Mouse (Mus musculus): ENCODE measurements around the gene Tmc2.

Gene Tmc2
- long read RNA-seq, experiment 1, result 0 reads
- long read RNA-seq, experiment 2, result 0 reads

DNA sequence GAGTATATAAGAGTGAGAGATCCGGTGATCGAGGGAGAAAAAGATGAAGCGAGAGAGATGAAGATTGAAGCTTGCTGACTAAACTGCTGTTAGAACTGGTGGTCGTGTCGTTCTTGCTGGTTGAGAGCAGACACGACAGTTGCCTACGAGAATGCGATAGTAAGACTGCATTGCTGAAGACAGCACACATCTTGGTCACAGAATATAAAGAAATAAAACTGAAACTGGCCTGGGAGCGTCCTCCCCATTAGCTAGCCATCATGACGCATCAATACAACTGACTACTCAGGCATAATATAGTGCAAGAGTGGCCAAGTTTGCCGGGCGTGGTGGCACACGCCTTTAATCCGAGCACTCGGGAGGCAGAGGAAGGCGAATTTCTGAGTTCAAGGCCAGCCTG, at the start of gene Tmc2:
Gene Tmc2, plus strand, starts transcription at position 301 of the 400 bp plus-strand sequence.
- intact Hi-C loops (cut with DNase I), result no loop called here

GRCm38 (mm10) chr2:130146089-130146668, 48.8 kb upstream of the Tmc2 start:
- intact Hi-C loops (cut with DNase I), result no loop called here

DNA sequence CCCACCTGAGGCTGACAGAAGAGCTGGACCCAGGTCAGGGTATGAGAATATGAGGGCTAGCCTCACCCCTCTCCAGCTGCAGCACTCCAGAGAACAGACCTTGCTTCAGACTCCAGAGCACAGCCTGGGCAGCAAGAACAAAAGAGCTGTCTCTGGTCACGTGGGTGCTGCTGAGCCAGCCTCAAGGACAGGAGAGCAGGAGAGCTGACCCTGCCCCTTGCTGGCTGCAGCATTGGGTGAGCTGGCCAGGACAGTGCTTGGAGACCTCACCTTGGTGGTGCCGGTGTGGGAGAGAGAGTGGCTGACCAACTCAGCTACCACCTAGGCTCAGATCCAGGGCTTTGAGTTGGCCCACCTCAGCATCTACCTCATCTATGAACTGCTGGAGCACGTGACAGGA, 39.8 kb upstream of the Tmc2 start:
- intact Hi-C loops (cut with DNase I), result no loop called here

DNA sequence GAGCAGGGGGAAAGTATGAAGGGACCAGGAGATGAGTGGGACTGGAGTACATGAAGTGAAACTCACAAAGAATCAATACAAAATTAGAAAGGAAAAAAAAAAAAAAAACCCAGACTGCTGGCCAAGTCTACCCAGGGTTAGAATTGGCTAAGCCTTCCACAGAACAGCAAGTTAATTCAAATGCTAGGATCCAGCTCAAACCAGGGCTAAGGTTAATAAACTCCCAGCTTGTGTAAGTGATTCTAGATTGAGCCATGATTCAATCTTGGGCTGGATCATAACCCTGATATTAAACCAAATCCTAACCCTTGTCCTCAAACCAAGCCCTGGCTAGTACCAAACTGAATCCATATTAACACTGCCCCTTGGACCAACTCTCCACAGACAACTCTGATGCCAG, 39.1 kb upstream of the Tmc2 start:
- intact Hi-C loops (cut with DNase I), result no loop called here

GRCm38 (mm10) chr2:130157231-130158087, 37.5 kb upstream of the Tmc2 start:
- intact Hi-C loops (cut with DNase I), result no loop called here

DNA sequence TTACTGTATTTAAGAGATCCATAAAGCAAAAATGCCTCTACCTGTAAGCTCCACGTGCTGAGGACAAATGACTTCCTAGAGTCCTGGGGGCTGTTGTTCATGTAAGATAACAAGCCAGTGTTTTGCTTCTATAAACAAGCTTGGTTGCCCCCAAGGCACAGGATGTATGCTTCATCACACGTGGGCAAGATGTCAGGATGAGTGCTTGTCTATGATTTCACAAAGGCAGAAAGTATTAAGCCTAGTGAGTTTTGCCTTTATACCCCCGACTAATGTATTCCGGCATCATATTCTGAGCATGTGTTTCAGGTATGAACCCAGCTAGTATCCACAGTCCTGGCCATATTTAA, 36.9 kb upstream of the Tmc2 start:
- intact Hi-C loops (cut with DNase I), result no loop called here

- intact Hi-C loops (cut with DNase I), result no loop called here
Observed at GRCm38 (mm10) chr2:130162701-130163100, 32.3 kb upstream of the Tmc2 start.

DNA sequence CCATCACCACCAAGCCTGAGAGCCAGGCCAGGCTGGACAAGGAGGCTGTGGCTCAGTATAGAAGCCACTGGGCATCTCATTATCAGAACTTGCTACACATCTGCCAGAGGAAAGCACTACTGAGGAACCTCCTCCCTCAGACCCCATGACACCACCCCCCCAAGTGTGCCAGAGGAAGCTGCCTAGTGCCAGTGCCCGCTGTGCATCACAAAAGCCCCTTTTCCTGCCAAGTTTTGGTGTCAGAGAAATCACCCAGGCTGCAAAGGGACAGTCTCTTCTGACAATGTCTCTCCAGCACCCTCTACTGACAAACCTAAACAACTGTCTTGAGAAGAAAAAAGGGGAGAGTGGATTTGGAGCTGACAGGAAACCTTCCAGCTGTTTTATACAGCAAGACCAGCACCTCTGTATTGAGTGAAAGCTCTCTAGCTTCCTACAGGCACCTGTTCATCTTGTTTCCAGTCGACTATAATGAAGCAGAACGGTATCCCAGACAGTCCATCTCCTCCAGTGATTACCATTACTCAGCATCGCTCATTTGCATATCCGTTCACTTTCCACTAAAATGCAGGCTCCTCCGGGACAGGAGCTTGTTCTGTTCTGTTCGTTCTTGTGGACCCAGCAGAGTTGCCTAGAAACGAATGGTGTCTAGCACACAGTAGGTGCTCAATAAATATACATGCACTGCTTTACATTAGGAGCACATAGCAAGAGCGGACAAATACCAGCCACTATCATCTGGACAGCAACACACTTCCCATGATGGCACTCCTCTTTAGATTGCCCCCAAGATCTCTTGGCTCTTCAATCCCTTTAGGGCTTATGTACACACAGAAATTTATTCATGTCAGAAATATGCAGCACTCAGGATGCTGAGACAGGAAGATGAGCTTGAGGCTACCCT, 28.4 kb upstream of the Tmc2 start:
- intact Hi-C loops (cut with DNase I), result loop anchor here (1.0 to 5.0 kb wide), 2 partner anchors 97 to 259 kb away; no protein-coding TSS in a partner anchor

GRCm38 (mm10) chr2:130167861-130168260, 27.1 kb upstream of the Tmc2 start:
- intact Hi-C loops (cut with DNase I), result loop anchor here (5.0 kb wide), 1 partner anchor 261 kb away; no protein-coding TSS in a partner anchor

- intact Hi-C loops (cut with DNase I), result no loop called here
Observed at GRCm38 (mm10) chr2:130171674-130172073, 23.3 kb upstream of the Tmc2 start.

DNA sequence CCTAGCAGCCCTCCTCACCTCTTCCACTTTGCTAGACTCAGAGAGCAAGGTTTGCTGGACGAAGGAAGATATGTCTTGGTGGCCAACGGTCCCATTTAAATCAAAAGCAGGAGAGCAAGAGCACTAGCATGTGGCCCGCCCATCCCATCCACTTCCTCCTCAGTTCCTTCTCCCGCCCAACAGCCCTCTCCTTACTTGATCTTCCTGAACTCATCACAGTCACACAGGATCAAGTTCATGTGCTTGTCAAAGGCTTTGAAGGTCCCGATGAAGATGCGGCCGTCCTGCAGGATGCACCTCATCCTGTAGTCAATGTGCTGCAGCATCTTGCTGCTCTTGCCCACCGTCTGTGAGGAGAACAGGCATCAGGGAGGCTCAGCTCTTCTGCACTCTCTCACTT, 18.2 kb upstream of the Tmc2 start:
- intact Hi-C loops (cut with DNase I), result no loop called here

DNA sequence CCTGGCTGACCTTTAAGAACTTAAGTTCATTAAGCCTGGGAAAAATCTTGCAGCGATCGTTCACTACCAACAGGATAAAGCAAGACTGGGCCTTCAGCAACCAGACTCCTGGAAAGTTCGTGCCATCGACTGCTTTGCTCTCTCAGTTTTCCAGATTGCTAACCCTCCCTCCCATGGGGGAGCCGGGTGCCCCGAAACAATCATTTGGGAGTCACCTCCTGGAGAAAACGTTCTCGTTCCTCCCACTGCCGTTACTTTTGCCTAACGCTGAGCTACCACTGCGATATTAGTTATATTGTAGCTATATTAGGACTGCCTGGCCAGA, 16.7 kb upstream of the Tmc2 start:
- intact Hi-C loops (cut with DNase I), result no loop called here

DNA sequence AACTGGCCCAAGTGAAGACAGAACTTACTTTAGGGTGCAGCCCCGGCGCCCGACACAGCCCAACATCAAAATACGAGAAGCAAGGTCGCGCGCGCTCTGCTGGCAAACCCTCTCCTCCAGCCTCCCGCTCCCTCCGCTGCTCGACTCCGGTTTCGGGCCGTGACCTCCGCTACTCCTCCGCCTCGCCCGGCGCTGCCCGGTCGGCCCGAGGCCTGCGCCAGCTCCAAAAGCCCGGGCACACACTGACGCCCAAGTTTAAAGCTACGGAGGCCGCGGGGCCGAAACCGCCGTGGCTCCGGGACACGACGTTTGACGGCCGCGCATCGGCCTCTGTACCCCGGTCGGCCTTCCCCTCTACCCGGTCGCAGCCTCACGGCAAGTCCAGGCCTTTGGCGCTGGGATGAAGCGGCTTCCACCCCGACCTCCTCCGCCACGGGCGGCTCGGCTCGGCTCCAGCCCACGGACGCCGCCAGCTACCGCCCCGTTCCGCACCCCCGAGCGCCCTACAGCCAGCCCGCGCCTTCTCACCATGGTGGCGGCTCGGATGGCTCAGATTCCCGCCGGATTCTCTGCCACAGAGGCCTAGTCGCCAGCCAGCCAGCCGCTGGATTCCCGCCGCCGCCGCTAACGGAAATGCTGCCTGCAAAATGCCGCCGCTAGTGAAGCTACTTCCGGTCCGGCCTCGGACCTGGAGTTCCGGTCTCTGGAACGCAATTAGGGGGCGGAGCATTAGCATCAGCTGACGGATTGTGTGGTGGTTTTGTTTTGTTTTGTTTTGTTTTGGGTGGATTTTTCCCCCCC, 16.1 kb upstream of the Tmc2 start, which contains the start of gene Snrpb:
Gene Snrpb, minus strand, starts transcription at position 698 of the 801 bp plus-strand sequence.
- intact Hi-C loops (cut with DNase I), result no loop called here

DNA sequence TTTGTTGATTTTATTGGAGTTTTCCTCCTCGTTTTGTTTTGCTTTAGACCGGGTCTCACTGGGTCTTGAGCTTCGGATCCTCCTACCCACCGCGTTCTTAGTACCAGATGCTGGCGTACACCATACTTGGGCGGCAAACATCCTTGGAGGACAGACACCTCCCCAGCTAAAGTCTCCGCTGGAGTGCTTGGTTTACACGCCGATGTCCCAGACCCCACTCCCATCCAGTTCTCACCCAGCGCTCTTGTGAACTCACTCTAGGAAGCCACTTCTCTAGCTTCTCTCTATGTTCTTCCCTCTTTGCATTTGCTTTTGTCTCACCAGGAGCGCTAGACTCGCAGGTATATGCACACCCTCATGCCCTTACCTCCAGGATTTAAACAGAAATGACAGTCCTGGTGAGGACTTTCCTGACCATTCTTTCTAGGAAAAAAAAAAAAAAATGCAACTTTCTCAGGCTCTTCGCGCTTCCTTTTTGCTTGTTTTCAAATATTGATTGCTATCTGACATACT, 15.4 kb upstream of the Tmc2 start:
- intact Hi-C loops (cut with DNase I), result no loop called here

DNA sequence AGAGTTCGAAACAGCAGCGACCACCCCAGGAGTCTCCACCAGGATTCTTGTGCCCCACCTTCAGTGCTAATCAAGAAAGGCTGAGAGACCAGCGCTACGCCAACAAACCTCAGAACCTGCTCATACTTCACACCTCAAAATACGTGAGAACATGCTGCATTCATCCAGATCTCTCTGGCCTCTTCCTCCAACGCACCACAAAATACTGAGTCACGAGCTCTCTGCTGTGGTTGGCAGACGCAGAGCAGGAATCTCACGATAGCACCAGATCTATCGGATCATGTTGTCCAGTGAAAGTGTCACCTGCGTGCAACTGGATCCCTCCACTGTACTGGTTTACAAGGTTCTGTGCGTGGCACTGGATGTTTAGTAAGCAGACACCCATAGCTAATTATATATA, 6.6 kb upstream of the Tmc2 start:
- intact Hi-C loops (cut with DNase I), result no loop called here

DNA sequence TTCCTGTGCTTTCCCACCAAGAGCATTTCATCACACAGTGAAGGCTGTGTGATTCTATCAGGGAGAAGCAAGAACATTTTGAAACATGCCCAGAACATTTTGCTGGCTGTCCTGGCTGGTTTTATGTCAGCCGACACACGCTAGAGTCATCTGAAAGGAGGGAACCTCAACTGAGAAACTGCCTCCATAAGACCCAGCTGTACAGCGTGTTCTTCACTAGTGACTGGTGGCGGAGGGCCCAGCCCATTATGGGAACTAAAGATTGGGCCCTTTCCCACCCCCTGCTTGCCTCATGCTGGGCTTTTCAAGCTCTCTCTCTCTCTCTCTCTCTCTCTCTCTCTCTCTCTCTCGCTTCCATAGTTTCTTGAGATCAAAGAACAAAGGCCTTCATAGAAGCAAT, 6.0 kb downstream of the Tmc2 start:
- intact Hi-C loops (cut with DNase I), result no loop called here

DNA sequence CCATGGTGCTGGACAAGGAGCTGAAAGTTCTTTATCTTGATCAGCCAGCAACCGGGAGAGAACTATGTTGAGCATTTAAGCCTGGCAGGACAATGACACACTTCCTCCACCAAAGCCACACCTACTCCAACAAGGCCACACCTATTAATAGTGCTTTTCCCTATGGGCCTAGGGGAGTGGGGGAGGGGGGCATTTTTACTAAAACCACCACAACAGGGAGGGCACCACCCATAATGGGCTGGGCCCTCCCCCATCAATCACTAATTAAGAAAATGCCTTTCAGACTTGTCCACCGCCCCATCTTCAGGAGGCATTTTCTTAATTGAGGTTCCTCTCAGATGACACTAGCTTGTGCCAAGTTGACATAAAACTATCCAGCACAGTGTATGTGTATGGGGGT, 12.4 kb downstream of the Tmc2 start:
- intact Hi-C loops (cut with DNase I), result no loop called here

DNA sequence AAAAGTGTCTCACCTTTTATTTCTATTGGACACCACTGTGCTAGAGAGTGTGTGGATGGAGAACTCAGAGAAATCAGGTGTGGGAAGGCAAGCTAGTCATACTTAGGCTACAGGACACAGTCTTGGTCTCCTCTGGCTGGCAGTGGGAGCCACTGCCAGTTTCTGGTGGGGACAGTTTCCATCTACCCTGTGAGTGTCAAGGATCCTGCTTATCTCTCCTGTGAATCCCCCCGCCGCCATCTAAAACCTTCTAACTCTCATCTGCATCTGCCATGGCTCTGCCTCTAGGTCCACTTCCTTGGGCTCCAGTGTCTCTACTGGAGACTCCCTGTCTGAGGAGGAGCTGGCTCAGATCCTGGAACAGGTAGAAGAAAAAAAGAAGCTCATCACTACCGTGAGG, 13.0 kb downstream of the Tmc2 start:
- intact Hi-C loops (cut with DNase I), result no loop called here

DNA sequence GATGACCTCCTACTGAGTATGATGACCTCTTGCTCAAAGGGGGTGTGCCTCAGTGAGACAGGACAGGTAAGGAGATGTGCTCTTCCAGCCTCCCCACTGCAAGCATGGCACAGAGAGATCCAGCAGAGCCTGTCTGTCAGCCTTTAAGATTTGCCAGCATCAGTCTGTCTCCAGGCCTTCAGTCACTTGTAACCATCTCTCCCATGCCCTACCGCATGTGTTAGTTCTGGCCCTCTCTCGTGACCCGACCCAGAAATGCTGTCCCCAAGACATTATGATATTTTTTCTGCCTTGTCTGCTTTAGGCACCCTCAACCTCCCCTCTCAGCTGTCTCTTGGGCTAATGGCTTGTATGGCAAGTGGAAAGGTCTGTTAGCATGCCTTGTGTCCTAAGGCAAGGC, 14.6 kb downstream of the Tmc2 start:
- intact Hi-C loops (cut with DNase I), result no loop called here

DNA sequence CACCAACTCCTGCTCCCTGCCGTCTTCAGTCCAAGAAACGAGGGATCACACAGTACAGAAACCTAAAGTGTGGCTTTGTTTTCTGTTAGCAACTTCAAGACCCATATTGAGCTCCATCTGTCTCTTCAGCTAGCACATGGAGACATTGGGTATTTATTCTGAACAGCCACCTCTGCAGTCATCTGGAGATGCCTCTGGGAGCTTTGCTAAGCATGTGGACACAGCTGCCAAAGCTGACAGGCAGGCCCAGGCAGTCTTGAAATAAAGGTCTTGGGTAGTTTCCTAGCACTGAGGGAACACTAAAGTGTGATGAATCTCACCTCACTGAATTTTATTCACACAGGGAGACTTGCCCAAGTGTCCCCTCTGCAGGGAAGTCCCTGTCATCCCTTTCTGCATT, 16.6 kb downstream of the Tmc2 start:
- intact Hi-C loops (cut with DNase I), result no loop called here

DNA sequence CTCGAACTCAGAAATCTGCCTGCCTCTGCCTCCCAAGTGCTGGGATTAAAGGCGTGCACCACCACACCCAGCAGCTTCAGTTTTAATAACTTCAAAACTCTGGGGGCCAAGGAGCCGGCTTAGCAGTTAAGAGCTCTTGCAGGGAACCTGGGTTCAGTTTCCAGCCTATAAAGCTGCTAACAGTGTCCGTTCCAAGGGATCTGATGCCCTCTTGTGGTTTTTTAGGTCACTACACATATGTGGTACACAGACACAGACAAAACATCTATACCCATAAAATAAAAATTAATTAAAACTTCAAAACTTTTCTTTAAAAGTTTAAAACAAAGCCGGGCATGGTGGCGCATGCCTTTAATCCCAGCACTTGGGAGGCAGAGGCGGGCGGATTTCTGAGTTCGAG, 51.9 kb downstream of the Tmc2 start:
- intact Hi-C loops (cut with DNase I), result loop anchor here (5.0 to 10.0 kb wide), 2 partner anchors 180 to 342 kb away; no protein-coding TSS in a partner anchor

Data from adrenal gland (tissue).